Mouse (Mus musculus): Measurements from ENCODE around the gene Soga1. TPM values are rescaled to one million over a fixed set of nuclear protein-coding genes. Genes with fewer than 3 reads are reported as not detected.

Gene Soga1
- polyA plus RNA-seq, 1 experiment from 2014 or later, result 1.8 TPM

DNA sequence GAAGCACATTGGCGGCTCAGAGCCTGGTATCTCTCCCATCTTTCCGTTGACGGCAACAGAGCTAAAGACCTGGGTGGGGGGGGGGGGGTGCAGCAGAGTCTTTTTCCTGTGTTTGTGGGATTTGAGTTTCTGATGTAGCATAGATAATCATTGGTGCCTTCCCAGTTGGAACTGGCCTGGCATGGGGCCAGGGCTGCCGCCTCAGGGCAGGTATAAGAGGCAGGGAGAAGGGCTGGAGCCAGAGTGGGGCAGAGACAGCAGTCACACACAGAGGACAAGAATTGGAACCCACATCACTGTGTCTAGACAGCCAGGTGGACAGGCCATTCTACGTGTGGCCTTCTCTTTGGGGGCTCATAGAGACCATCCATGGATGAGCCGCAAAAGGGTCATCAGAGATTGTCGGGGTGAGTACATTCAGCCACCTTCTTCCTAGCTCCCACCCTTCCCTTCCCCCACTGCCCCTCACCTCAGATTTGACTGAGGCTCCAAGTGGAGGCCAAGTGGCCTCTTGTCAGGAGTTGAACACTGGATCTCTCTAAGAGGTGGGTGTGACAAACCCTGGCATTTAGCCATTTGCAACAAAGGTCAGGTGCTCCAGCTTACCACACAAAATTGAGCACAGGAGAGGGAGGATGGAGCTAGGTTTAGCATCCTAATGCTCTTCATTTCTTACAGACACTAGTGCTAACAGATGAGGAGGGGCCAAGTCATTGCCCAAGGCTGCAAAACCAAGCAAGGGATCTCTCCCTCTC lies 6.0 kb upstream of the Soga1 start:
- H3K4me3 ChIP-seq (replicated peaks; ENCODE audit: low read depth, low read length), result no peak overlapping the region
- no peak overlapping the region for H3K9ac ChIP-seq (ENCODE audit: low read depth, low read length)
- no peaks in the 10 kb centered on the region for H3K36me3 ChIP-seq (ENCODE audit: insufficient read depth, low read length)
- H3K27me3 ChIP-seq (ENCODE audit: insufficient read depth, low read length), result no peaks in the 10 kb centered on the region
- no peaks in the 10 kb centered on the region for H3K9me3 ChIP-seq (replicated peaks; ENCODE audit: low read length)
- H3K27ac ChIP-seq, result no peak overlapping the region
- H3K4me2 ChIP-seq (ENCODE audit: low read length), result no peak overlapping the region
- WGBS, result 73% methylated on average over 7 of the region's 7 CpGs
- ATAC-seq (replicated peaks; ENCODE audit: low FRiP score, low read depth), result no peak
- peaks cover 7% of the 10 kb centered on the region; the same call in 1 of the 2 replicates for H3K4me1 ChIP-seq (replicated peaks; ENCODE audit: insufficient read depth, low read length)
- DNase-seq (ENCODE audit: low spot score), result no peak
- TF ChIP-seq CTCF (IDR thresholded peaks at IDR 0.05; ENCODE audit: low read depth), result no peak

DNA sequence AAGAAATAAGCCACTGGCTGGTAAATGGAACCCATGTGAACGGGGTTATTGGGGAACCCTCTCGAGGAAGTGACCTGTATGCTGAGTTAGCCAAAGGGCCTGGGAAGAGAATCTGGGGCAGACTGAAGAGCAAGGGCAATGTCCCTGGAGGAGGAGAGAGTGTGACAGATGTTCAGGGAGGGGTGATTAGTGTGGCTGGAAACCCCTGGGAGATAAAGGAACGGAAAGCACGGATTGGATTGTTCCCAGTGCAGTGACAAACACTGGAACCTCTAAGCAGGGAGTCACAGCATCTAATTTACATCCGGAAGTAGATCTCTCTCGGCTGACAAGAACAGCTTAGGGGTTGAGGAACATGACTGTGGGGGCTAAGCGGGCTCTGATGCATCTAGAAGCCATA lies 2.9 kb upstream of the Soga1 start:
- Histone ChIP-seq H3K4me3 (replicated peaks; ENCODE audit: low read depth, low read length) (no peak overlapping the region), H3K27ac (no peak overlapping the region), H3K36me3 (ENCODE audit: insufficient read depth, low read length) (no peaks in the 10 kb centered on the region), H3K9ac (ENCODE audit: low read depth, low read length) (no peak overlapping the region), H3K4me2 (ENCODE audit: low read length) (no peak overlapping the region), H3K27me3 (ENCODE audit: insufficient read depth, low read length) (no peaks in the 10 kb centered on the region), H3K4me1 (replicated peaks; ENCODE audit: insufficient read depth, low read length) (peaks cover 12% of the 10 kb centered on the region), H3K9me3 (replicated peaks; ENCODE audit: low read length) (no peaks in the 10 kb centered on the region)
- no peak for TF ChIP-seq CTCF (IDR thresholded peaks at IDR 0.05; ENCODE audit: low read depth)
- WGBS, result 32% methylated on average over 7 of the region's 7 CpGs
- ATAC-seq (replicated peaks; ENCODE audit: low FRiP score, low read depth), result no peak
- DNase-seq (ENCODE audit: low spot score), result no peak

DNA sequence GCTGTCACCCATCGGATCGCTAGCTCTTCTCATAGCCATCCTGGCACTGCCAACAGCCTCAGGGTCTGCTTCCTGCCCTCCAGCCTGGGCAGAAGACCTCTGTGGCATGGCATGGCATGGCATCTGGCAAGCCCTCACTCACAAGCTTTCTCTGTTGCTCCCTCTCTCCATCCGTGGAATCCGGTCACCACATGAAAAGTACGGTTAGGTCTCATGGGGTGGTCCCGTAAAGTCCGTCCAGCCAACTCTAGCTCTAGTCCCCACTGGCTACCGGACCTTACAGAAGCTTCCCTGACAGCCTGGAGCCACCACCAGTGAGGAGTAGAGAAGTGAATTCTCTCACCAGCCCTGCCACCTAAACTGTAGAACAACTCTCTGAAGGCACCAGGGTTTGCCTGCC lies 2.3 kb upstream of the Soga1 start:
- peaks cover 18% of the 10 kb centered on the region for H3K4me1 ChIP-seq (replicated peaks; ENCODE audit: insufficient read depth, low read length)
- H3K27ac ChIP-seq, result no peak overlapping the region
- no peak for ATAC-seq (replicated peaks; ENCODE audit: low FRiP score, low read depth)
- no peak for TF ChIP-seq CTCF (IDR thresholded peaks at IDR 0.05; ENCODE audit: low read depth)
- DNase-seq (ENCODE audit: low spot score), result no peak
- H3K4me3 ChIP-seq (replicated peaks; ENCODE audit: low read depth, low read length), result no peak overlapping the region
- WGBS, result 95% methylated on average over 8 of the region's 8 CpGs
- no peaks in the 10 kb centered on the region for H3K36me3 ChIP-seq (ENCODE audit: insufficient read depth, low read length)
- no peak overlapping the region for H3K4me2 ChIP-seq (ENCODE audit: low read length)
- H3K9me3 ChIP-seq (replicated peaks; ENCODE audit: low read length), result no peaks in the 10 kb centered on the region
- H3K27me3 ChIP-seq (ENCODE audit: insufficient read depth, low read length), result no peaks in the 10 kb centered on the region
- H3K9ac ChIP-seq (ENCODE audit: low read depth, low read length), result no peak overlapping the region

DNA sequence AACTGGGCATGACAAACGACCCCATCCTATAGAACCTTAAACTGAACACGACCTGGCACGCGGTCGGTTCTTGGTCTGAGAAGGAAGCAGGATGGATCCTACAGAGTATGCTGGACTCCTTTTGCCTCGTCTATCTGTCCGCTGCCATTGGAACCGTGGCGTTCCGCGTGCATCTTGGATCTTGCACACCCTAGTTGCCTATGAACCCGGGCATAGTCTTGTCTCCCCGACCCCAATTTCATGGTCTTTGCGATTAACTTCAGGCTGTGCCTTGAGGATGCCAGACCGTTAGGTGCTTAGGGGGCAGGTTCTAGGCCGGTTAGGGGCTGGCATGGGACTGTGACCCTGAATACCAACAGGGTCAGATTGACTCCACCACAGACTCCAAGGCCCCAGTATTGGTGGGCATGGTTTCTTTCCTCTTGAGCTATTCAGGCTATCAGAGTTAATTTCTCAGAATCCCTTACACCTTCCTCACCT lies 687 bp upstream of the Soga1 start:
- DNase-seq (ENCODE audit: low spot score) (no peak), ATAC-seq (replicated peaks; ENCODE audit: low FRiP score, low read depth) (no peak)
- Histone ChIP-seq H3K4me3 (replicated peaks; ENCODE audit: low read depth, low read length) (peak overlapping the region; percentile 89), H3K4me2 (ENCODE audit: low read length) (peak overlapping the region; percentile 91), H3K36me3 (ENCODE audit: insufficient read depth, low read length) (no peaks in the 10 kb centered on the region), H3K27me3 (ENCODE audit: insufficient read depth, low read length) (no peaks in the 10 kb centered on the region), H3K27ac (peak overlapping the region; percentile 94), H3K4me1 (replicated peaks; ENCODE audit: insufficient read depth, low read length) (peaks cover 34% of the 10 kb centered on the region), H3K9ac (ENCODE audit: low read depth, low read length) (peak overlapping the region; percentile 92), H3K9me3 (replicated peaks; ENCODE audit: low read length) (no peaks in the 10 kb centered on the region)
- 13% methylated on average over 16 of the region's 16 CpGs for WGBS
- TF ChIP-seq CTCF (IDR thresholded peaks at IDR 0.05; ENCODE audit: low read depth), result no peak

DNA sequence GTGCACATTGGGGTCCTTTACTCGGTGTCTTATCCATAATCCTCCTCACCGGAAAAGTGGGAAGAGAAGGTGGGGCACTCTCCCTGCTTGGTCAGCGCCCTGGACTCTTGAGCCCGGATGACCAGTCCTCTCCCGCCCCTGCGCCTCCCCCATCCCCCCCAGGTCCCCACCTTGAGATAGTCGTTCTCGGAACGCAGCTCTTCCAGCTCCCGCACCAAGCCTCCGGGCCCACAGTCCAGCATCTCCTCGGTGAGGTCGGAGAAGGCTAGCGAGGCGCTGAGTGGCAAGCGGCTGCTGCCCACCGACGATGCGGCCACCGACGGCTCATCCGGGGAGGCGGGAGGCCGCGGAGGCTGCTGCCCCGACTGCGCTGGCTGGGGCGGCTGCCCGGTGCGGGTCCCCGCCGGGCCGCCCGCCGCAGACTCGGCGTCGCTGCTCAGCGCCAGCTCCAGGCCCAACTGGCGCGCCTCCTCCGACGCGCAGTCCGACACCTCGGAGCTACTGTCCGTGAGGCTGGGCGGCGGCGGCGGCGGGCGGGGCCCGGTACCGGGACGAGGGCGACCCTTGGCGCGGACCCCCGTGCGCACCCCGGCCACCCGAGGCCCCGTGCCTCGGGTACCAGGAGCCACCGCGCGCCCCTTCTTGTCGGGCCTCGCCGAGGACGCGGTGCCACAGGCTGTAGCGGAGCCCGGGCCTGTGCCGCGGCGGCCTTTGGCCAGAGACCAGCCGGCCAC lies 828 bp downstream of the Soga1 start:
- peaks cover 38% of the 10 kb centered on the region for H3K4me1 ChIP-seq (replicated peaks; ENCODE audit: insufficient read depth, low read length)
- H3K27ac ChIP-seq, result peak overlapping the region; percentile 94
- DNase-seq (ENCODE audit: low spot score) (peak; percentile 41), ATAC-seq (replicated peaks; ENCODE audit: low FRiP score, low read depth) (peak; percentile 27; the same call in 1 of the 2 replicates)
- peak overlapping the region; percentile 89 for H3K4me3 ChIP-seq (replicated peaks; ENCODE audit: low read depth, low read length)
- no peaks in the 10 kb centered on the region for H3K36me3 ChIP-seq (ENCODE audit: insufficient read depth, low read length)
- peak overlapping the region; percentile 91 for H3K4me2 ChIP-seq (ENCODE audit: low read length)
- H3K9me3 ChIP-seq (replicated peaks; ENCODE audit: low read length), result no peaks in the 10 kb centered on the region
- WGBS, result under 1% methylated on average over 67 of the region's 79 CpGs
- no peak for TF ChIP-seq CTCF (IDR thresholded peaks at IDR 0.05; ENCODE audit: low read depth)
- H3K9ac ChIP-seq (ENCODE audit: low read depth, low read length), result peak overlapping the region; percentile 92
- no peaks in the 10 kb centered on the region for H3K27me3 ChIP-seq (ENCODE audit: insufficient read depth, low read length)

DNA sequence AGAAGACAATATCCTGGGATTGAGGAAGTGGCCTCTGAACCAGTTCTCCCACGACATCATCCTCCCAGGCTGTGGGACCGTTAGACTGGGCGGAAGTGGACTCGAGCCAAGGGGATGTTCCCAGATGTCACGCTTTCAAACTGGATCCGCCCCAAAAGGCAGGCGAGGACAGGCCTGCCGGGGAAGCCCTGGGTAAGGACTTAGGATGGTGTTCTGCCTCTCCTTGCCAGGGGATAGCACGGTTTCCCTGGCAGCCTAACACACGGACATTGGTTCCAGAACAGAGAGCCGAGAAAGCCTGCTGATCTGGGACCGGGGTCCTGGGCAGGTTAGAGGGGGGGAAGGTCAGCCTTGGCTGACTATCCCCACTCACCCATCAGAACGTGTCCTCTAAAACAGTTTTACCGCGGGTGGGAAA lies 1.4 kb downstream of the Soga1 start:
- TF ChIP-seq CTCF (IDR thresholded peaks at IDR 0.05; ENCODE audit: low read depth), result no peak
- Histone ChIP-seq H3K4me3 (replicated peaks; ENCODE audit: low read depth, low read length) (peak overlapping the region; percentile 89), H3K36me3 (ENCODE audit: insufficient read depth, low read length) (no peaks in the 10 kb centered on the region), H3K4me2 (ENCODE audit: low read length) (peak overlapping the region; percentile 91), H3K27me3 (ENCODE audit: insufficient read depth, low read length) (no peaks in the 10 kb centered on the region), H3K9ac (ENCODE audit: low read depth, low read length) (peak overlapping the region; percentile 92), H3K4me1 (replicated peaks; ENCODE audit: insufficient read depth, low read length) (peaks cover 39% of the 10 kb centered on the region), H3K9me3 (replicated peaks; ENCODE audit: low read length) (no peaks in the 10 kb centered on the region), H3K27ac (peak overlapping the region; percentile 94)
- DNase-seq (ENCODE audit: low spot score), result peak; percentile 92
- WGBS, result under 1% methylated on average over 15 of the region's 15 CpGs
- ATAC-seq (replicated peaks; ENCODE audit: low FRiP score, low read depth), result no peak; the same call in 1 of the 2 replicates
